ENCODE assay signal across 13 mouse cellular contexts in genomic region chr7:19177216-19177615, GRCm38 (mm10). TPM values are rescaled to one million over a fixed set of nuclear protein-coding genes. Genes with fewer than 3 reads are reported as not detected.
DNase-seq lines count a peak whose midpoint lies in the region; ATAC-seq lines count a peak whose summit lies in the region.
"Had no signal": no experiment of that assay in that cellular context is flagged by ENCODE, and none has a peak within 500 bp of the region (broad histone marks: within the 10 kb centered on the region; RNA-seq: fewer than 3 reads in every experiment).

No protein-coding gene starts in this region.

- ATAC-seq in limb, embryonic 12.5 days (ENCODE audit: insufficient number of reproducible peaks, insufficient read depth, low FRiP score, low TSS enrichment, low read depth) = no peak
- no peak for ATAC-seq in forebrain, embryonic 16.5 days
- no peak for ATAC-seq in limb, embryonic 13.5 days (ENCODE audit: low FRiP score, low read depth)
- ATAC-seq in neural tube, embryonic 15.5 days (ENCODE audit: low FRiP score) = no peak
- ATAC-seq: intestine, postnatal 0 days had no signal

- no peaks in the 10 kb centered on the region for H3K36me3 ChIP-seq in limb, embryonic 12.5 days
- no peaks in the 10 kb centered on the region for H3K36me3 ChIP-seq in limb, embryonic 10.5 days
- no peaks in the 10 kb centered on the region for H3K36me3 ChIP-seq in forebrain, embryonic 16.5 days (ENCODE audit: control insufficient read depth, insufficient read depth)
- no peaks in the 10 kb centered on the region for H3K36me3 ChIP-seq in limb, embryonic 13.5 days
- H3K36me3 ChIP-seq in neural tube, embryonic 15.5 days = peaks cover 12% of the 10 kb centered on the region; the same call in 1 of the 2 replicates
- H3K36me3 ChIP-seq: heart, embryonic 12.5 days; liver, embryonic 15.5 days had no signal

- peaks cover 36% of the 10 kb centered on the region for H3K4me1 ChIP-seq in limb, embryonic 12.5 days (replicated peaks)
- H3K4me1 ChIP-seq in limb, embryonic 10.5 days = peaks cover 50% of the 10 kb centered on the region
- peaks cover 48% of the 10 kb centered on the region for H3K4me1 ChIP-seq in forebrain, embryonic 16.5 days (replicated peaks; ENCODE audit: control insufficient read depth, insufficient read depth, low read length)
- peaks cover 32% of the 10 kb centered on the region for H3K4me1 ChIP-seq in limb, embryonic 13.5 days
- H3K4me1 ChIP-seq in neural tube, embryonic 15.5 days = peaks cover 64% of the 10 kb centered on the region

- 63% methylated on average over 7 of the region's 7 CpGs for WGBS in limb, embryonic 12.5 days
- WGBS in limb, embryonic 10.5 days = 61% methylated on average over 7 of the region's 7 CpGs
- WGBS in forebrain, embryonic 16.5 days = 58% methylated on average over 7 of the region's 7 CpGs
- WGBS in limb, embryonic 13.5 days = 72% methylated on average over 7 of the region's 7 CpGs
- WGBS in neural tube, embryonic 15.5 days = 68% methylated on average over 7 of the region's 7 CpGs

- no peak overlapping the region for H3K27ac ChIP-seq in limb, embryonic 12.5 days
- H3K27ac ChIP-seq in limb, embryonic 10.5 days = no peak overlapping the region
- H3K27ac ChIP-seq in forebrain, embryonic 16.5 days (ENCODE audit: low read length) = no peak overlapping the region
- no peak overlapping the region for H3K27ac ChIP-seq in limb, embryonic 13.5 days
- no peak overlapping the region for H3K27ac ChIP-seq in neural tube, embryonic 15.5 days (replicated peaks)
- H3K27ac ChIP-seq: liver, embryonic 15.5 days had no signal

- no peak for DNase-seq in limb, embryonic 10.5 days (ENCODE audit: low spot score)
- DNase-seq in right cerebral cortex, postnatal 36 days (ENCODE audit: low spot score in 2 of 2) = no peak
- no peak for DNase-seq in kidney, adult 9 months
- DNase-seq: gastrocnemius, postnatal 10 days; spleen, adult 18-20 months had no signal

- no peak overlapping the region for H3K4me2 ChIP-seq in limb, embryonic 12.5 days
- peak overlapping the region; percentile 67 for H3K4me2 ChIP-seq in forebrain, embryonic 16.5 days (ENCODE audit: low read length)
- no peak overlapping the region for H3K4me2 ChIP-seq in limb, embryonic 13.5 days (replicated peaks)
- H3K4me2 ChIP-seq in neural tube, embryonic 15.5 days = peak overlapping the region; percentile 79
- H3K4me2 ChIP-seq: liver, embryonic 15.5 days had no signal

- peaks cover 66% of the 10 kb centered on the region for H3K27me3 ChIP-seq in limb, embryonic 12.5 days
- H3K27me3 ChIP-seq in limb, embryonic 10.5 days (ENCODE audit: low read depth, poor library complexity, severe bottlenecking) = peaks cover 63% of the 10 kb centered on the region
- peaks cover 14% of the 10 kb centered on the region for H3K27me3 ChIP-seq in forebrain, embryonic 16.5 days (replicated peaks; ENCODE audit: control insufficient read depth, insufficient read depth, low read length)
- peaks cover 78% of the 10 kb centered on the region for H3K27me3 ChIP-seq in limb, embryonic 13.5 days
- peaks cover 33% of the 10 kb centered on the region for H3K27me3 ChIP-seq in neural tube, embryonic 15.5 days (replicated peaks)

- H3K9me3 ChIP-seq in limb, embryonic 12.5 days = peaks cover 11% of the 10 kb centered on the region; the same call in 1 of the 2 replicates
- H3K9me3 ChIP-seq in limb, embryonic 10.5 days (replicated peaks) = no peaks in the 10 kb centered on the region
- H3K9me3 ChIP-seq in forebrain, embryonic 16.5 days (ENCODE audit: control insufficient read depth, low read length) = no peaks in the 10 kb centered on the region
- peaks cover 7% of the 10 kb centered on the region for H3K9me3 ChIP-seq in limb, embryonic 13.5 days
- H3K9me3 ChIP-seq in neural tube, embryonic 15.5 days (replicated peaks) = no peaks in the 10 kb centered on the region

- H3K4me3 ChIP-seq in limb, embryonic 12.5 days (replicated peaks) = 0 out of 2 replicates have a peak overlapping the region, but pooled peaks have one; percentile 9
- H3K4me3 ChIP-seq in limb, embryonic 10.5 days = no peak overlapping the region
- H3K4me3 ChIP-seq in forebrain, embryonic 16.5 days (replicated peaks; ENCODE audit: low read length) = peak overlapping the region; percentile 70
- H3K4me3 ChIP-seq in limb, embryonic 13.5 days = 0 out of 2 replicates have a peak overlapping the region, but pooled peaks have one; percentile 37
- peak overlapping the region; percentile 70 for H3K4me3 ChIP-seq in neural tube, embryonic 15.5 days (replicated peaks)
- H3K4me3 ChIP-seq: erythroblast, embryonic 14.5 days; liver, embryonic 15.5 days had no signal

- no peak overlapping the region for H3K9ac ChIP-seq in limb, embryonic 12.5 days (replicated peaks)
- H3K9ac ChIP-seq in forebrain, embryonic 16.5 days (replicated peaks; ENCODE audit: low read depth, low read length) = peak overlapping the region; percentile 79
- H3K9ac ChIP-seq in limb, embryonic 13.5 days = no peak overlapping the region
- peak overlapping the region; percentile 73 for H3K9ac ChIP-seq in neural tube, embryonic 15.5 days (replicated peaks)
- H3K9ac ChIP-seq: liver, embryonic 15.5 days had no signal

RNA-seq across cellular contexts. Expression of gene Eml2, which starts 1.0 kb away (rescaled TPM):
- polyA plus RNA-seq in limb, embryonic 12.5 days (2016; fragmentation: Nextera tagmentation; extraction: Ambion mirVana) = 3.9 and 5.9 TPM in 2 replicates
- polyA plus RNA-seq in limb, embryonic 10.5 days (2016; fragmentation: Nextera tagmentation; extraction: Ambion mirVana) = 3.2 and 6.4 TPM in 2 replicates
- polyA plus RNA-seq in forebrain, embryonic 16.5 days (2015; fragmentation: Nextera tagmentation; extraction: Ambion mirVana) = 8.3 and 14.4 TPM in 2 replicates
- 5.2 and 5.5 TPM in 2 replicates for polyA plus RNA-seq in limb, embryonic 13.5 days (2015; fragmentation: Nextera tagmentation; extraction: Ambion mirVana)
- polyA plus RNA-seq in neural tube, embryonic 15.5 days (2015; fragmentation: Nextera tagmentation; extraction: Ambion mirVana) = 11.6 and 13.3 TPM in 2 replicates

RNA-seq across cellular contexts. Expression of gene Gipr, which starts 11.3 kb away (rescaled TPM):
- polyA plus RNA-seq in limb, embryonic 12.5 days (2016; fragmentation: Nextera tagmentation; extraction: Ambion mirVana) = 0.18 and 0.36 TPM in 2 replicates
- 0.06 and 0.09 TPM in 2 replicates for polyA plus RNA-seq in limb, embryonic 10.5 days (2016; fragmentation: Nextera tagmentation; extraction: Ambion mirVana)
- polyA plus RNA-seq in forebrain, embryonic 16.5 days (2015; fragmentation: Nextera tagmentation; extraction: Ambion mirVana) = 21.8 and 32.1 TPM in 2 replicates
- polyA plus RNA-seq in limb, embryonic 13.5 days (2015; fragmentation: Nextera tagmentation; extraction: Ambion mirVana) = 0.29 and 0.41 TPM in 2 replicates
- polyA plus RNA-seq in neural tube, embryonic 15.5 days (2015; fragmentation: Nextera tagmentation; extraction: Ambion mirVana) = 1.2 and 2.1 TPM in 2 replicates
- polyA plus RNA-seq: erythroblast, embryonic 14.5 days had no signal

RNA-seq across cellular contexts. Expression of gene Snrpd2, which starts 27.7 kb away (rescaled TPM):
- polyA plus RNA-seq in limb, embryonic 12.5 days (2016; fragmentation: Nextera tagmentation; extraction: Ambion mirVana) = 161 and 170 TPM in 2 replicates
- 176 and 199 TPM in 2 replicates for polyA plus RNA-seq in limb, embryonic 10.5 days (2016; fragmentation: Nextera tagmentation; extraction: Ambion mirVana)
- polyA plus RNA-seq in forebrain, embryonic 16.5 days (2015; fragmentation: Nextera tagmentation; extraction: Ambion mirVana) = 116 and 118 TPM in 2 replicates
- polyA plus RNA-seq in limb, embryonic 13.5 days (2015; fragmentation: Nextera tagmentation; extraction: Ambion mirVana) = 146 and 149 TPM in 2 replicates
- 122 and 124 TPM in 2 replicates for polyA plus RNA-seq in neural tube, embryonic 15.5 days (2015; fragmentation: Nextera tagmentation; extraction: Ambion mirVana)

RNA-seq across cellular contexts. Expression of gene Qpctl, which starts 28.1 kb away (rescaled TPM):
- 15.9 and 17.2 TPM in 2 replicates for polyA plus RNA-seq in limb, embryonic 12.5 days (2016; fragmentation: Nextera tagmentation; extraction: Ambion mirVana)
- 12.5 and 14.4 TPM in 2 replicates for polyA plus RNA-seq in limb, embryonic 10.5 days (2016; fragmentation: Nextera tagmentation; extraction: Ambion mirVana)
- polyA plus RNA-seq in forebrain, embryonic 16.5 days (2015; fragmentation: Nextera tagmentation; extraction: Ambion mirVana) = 17.1 and 22.4 TPM in 2 replicates
- polyA plus RNA-seq in limb, embryonic 13.5 days (2015; fragmentation: Nextera tagmentation; extraction: Ambion mirVana) = 17.1 and 18.1 TPM in 2 replicates
- polyA plus RNA-seq in neural tube, embryonic 15.5 days (2015; fragmentation: Nextera tagmentation; extraction: Ambion mirVana) = 21.7 and 24.5 TPM in 2 replicates

RNA-seq across cellular contexts. Expression of gene Gpr4, which starts 35.1 kb away (rescaled TPM):
- 4.4 and 5.7 TPM in 2 replicates for polyA plus RNA-seq in limb, embryonic 12.5 days (2016; fragmentation: Nextera tagmentation; extraction: Ambion mirVana)
- polyA plus RNA-seq in limb, embryonic 10.5 days (2016; fragmentation: Nextera tagmentation; extraction: Ambion mirVana) = 6.5 and 8.5 TPM in 2 replicates
- 2.5 and 2.7 TPM in 2 replicates for polyA plus RNA-seq in forebrain, embryonic 16.5 days (2015; fragmentation: Nextera tagmentation; extraction: Ambion mirVana)
- polyA plus RNA-seq in limb, embryonic 13.5 days (2015; fragmentation: Nextera tagmentation; extraction: Ambion mirVana) = 4.6 and 6.2 TPM in 2 replicates
- 3.1 and 3.3 TPM in 2 replicates for polyA plus RNA-seq in neural tube, embryonic 15.5 days (2015; fragmentation: Nextera tagmentation; extraction: Ambion mirVana)
- polyA plus RNA-seq: erythroblast, embryonic 14.5 days had no signal

Comparison
In these comparisons a context has a peak if more than half of its experiments do, and no peak if none do; other contexts are left out.
1. H3K4me2 ChIP-seq: peak in forebrain, embryonic 16.5 days (single experiment) and neural tube, embryonic 15.5 days (single experiment); none in limb, embryonic 12.5 days (single experiment) and limb, embryonic 13.5 days (single experiment).
2. H3K9ac ChIP-seq: peak in forebrain, embryonic 16.5 days (single experiment) and neural tube, embryonic 15.5 days (single experiment); none in limb, embryonic 12.5 days (single experiment) and limb, embryonic 13.5 days (single experiment).